ENCODE assay signal across 29 mouse cellular contexts in genomic region chr19:37022146-37022545, GRCm38 (mm10).
"Had no signal": no experiment of that assay in that cellular context is flagged by ENCODE, and none has a peak within 500 bp of the region (broad histone marks: within the 10 kb centered on the region; RNA-seq: fewer than 3 reads in every experiment).

No protein-coding gene starts in this region.

- H3K36me3 ChIP-seq: limb, embryonic 10.5 days; limb, embryonic 12.5 days; limb, embryonic 13.5 days; limb, embryonic 15.5 days; liver, embryonic 12.5 days; liver, embryonic 13.5 days; lung, embryonic 15.5 days; midbrain, embryonic 10.5 days; midbrain, embryonic 12.5 days; midbrain, embryonic 13.5 days; midbrain, embryonic 15.5 days; neural tube, embryonic 12.5 days had no signal

- H3K9me3 ChIP-seq: limb, embryonic 10.5 days; limb, embryonic 15.5 days; liver, embryonic 12.5 days; liver, embryonic 13.5 days; liver, embryonic 15.5 days; lung, embryonic 15.5 days; midbrain, embryonic 10.5 days; midbrain, embryonic 13.5 days; midbrain, embryonic 15.5 days; neural tube, embryonic 12.5 days had no signal

- H3K27me3 ChIP-seq: limb, embryonic 12.5 days; limb, embryonic 13.5 days; limb, embryonic 15.5 days; liver, embryonic 12.5 days; liver, embryonic 13.5 days; liver, embryonic 15.5 days; lung, embryonic 15.5 days; midbrain, embryonic 12.5 days; midbrain, embryonic 13.5 days; midbrain, embryonic 15.5 days; neural tube, embryonic 12.5 days had no signal

- H3K9ac ChIP-seq: limb, embryonic 12.5 days; limb, embryonic 13.5 days; limb, embryonic 15.5 days; liver, embryonic 12.5 days; liver, embryonic 13.5 days; liver, embryonic 14.5 days; liver, embryonic 15.5 days; liver, postnatal 0 days; lung, embryonic 14.5 days; lung, embryonic 15.5 days; midbrain, embryonic 12.5 days; midbrain, embryonic 13.5 days; midbrain, embryonic 15.5 days; neural tube, embryonic 12.5 days had no signal

- H3K4me3 ChIP-seq: limb, embryonic 10.5 days; limb, embryonic 12.5 days; limb, embryonic 13.5 days; limb, embryonic 15.5 days; liver, embryonic 12.5 days; liver, embryonic 13.5 days; liver, embryonic 15.5 days; lung, embryonic 15.5 days; megakaryocyte, embryonic 14.5 days; midbrain, embryonic 10.5 days; midbrain, embryonic 12.5 days; midbrain, embryonic 13.5 days; midbrain, embryonic 15.5 days; myocyte; neural tube, embryonic 12.5 days had no signal

- DNase-seq: left cerebral cortex, postnatal 4 days; liver; liver, embryonic 13.5 days; liver, postnatal 0 days; lung, adult 18-20 months; lung, embryonic 14.5 days; lung, postnatal 10 days; lung, postnatal 14 days; lung, postnatal 36 days; lung, postnatal 4 days; midbrain, embryonic 14.5 days had no signal

- H3K4me2 ChIP-seq: limb, embryonic 12.5 days; limb, embryonic 13.5 days; limb, embryonic 15.5 days; liver, embryonic 11.5 days; liver, embryonic 12.5 days; liver, embryonic 13.5 days; liver, embryonic 15.5 days; lung, embryonic 14.5 days; lung, embryonic 15.5 days; midbrain, embryonic 11.5 days; midbrain, embryonic 12.5 days; midbrain, embryonic 13.5 days; midbrain, embryonic 15.5 days; neural tube, embryonic 12.5 days had no signal

- H3K27ac ChIP-seq: limb, embryonic 10.5 days; limb, embryonic 12.5 days; limb, embryonic 13.5 days; limb, embryonic 15.5 days; liver, embryonic 12.5 days; liver, embryonic 13.5 days; liver, embryonic 14.5 days; liver, embryonic 15.5 days; lung, embryonic 15.5 days; macrophage; midbrain, embryonic 10.5 days; midbrain, embryonic 12.5 days; midbrain, embryonic 13.5 days; midbrain, embryonic 15.5 days; neural tube, embryonic 12.5 days had no signal
